Mouse (Mus musculus) embryonic facial prominence, embryonic 15.5 days (tissue): ENCODE data around the gene Nid2. TPM values are rescaled to one million over a fixed set of nuclear protein-coding genes. Genes with fewer than 3 reads are reported as not detected.

Experiments
- ATAC-seq: fragments of 200-750 bp; cut with Nextera tagmentation; 2 replicates; pipeline ENCODE4 v1.8.0; 2017; ENCODE audit warnings: low read depth, moderate TSS enrichment; ENCODE audit not compliant: insufficient number of reproducible peaks, low FRiP score, low TSS enrichment
- H3K27ac ChIP-seq: fragments of 300-500 bp; sonication (generic); replicated peaks from 2 replicates; pipeline ENCODE4 v1.5.1; 2015; ENCODE audit warnings: mild to moderate bottlenecking, inconsistent platforms
- H3K27me3 ChIP-seq: fragments of 300-500 bp; sonication (generic); 2 replicates; pipeline ENCODE4 v1.6.1; 2015; ENCODE audit warnings: inconsistent platforms
- H3K36me3 ChIP-seq: fragments of 300-500 bp; sonication (generic); 2 replicates; pipeline ENCODE4 v1.6.1; 2015; ENCODE audit warnings: mild to moderate bottlenecking, inconsistent platforms
- H3K4me1 ChIP-seq: fragments of 300-500 bp; sonication (generic); 2 replicates; pipeline ENCODE4 v1.6.1; 2015; ENCODE audit warnings: inconsistent platforms
- H3K4me2 ChIP-seq: fragments of 300-500 bp; sonication (generic); replicated peaks from 2 replicates; pipeline ENCODE4 v1.6.1; 2015; ENCODE audit warnings: mild to moderate bottlenecking, inconsistent platforms
- H3K4me3 ChIP-seq: fragments of 300-500 bp; sonication (generic); replicated peaks from 2 replicates; pipeline ENCODE4 v1.5.1; 2015; ENCODE audit warnings: mild to moderate bottlenecking, inconsistent platforms
- H3K9ac ChIP-seq: fragments of 300-500 bp; sonication (generic); 2 replicates; pipeline ENCODE4 v1.6.1; 2015; ENCODE audit warnings: inconsistent platforms
- H3K9me3 ChIP-seq: fragments of 300-500 bp; sonication (generic); replicated peaks from 2 replicates; pipeline ENCODE4 v1.6.1; 2016; ENCODE audit warnings: inconsistent platforms
- WGBS: fragments of 180-500 bp; shearing (Covaris S2); methylation state at CpG from one replicate; pipeline ENCODE4 v1.1.7; 2015; 5-methylcytosine and 5-hydroxymethylcytosine counted together
- polyA plus RNA-seq: library from polyadenylated mRNA; unstranded; fragments of >200 nt; fragmentation: Nextera tagmentation; extraction: Ambion mirVana; gene quantifications from 2 replicates; pipeline ENCODE4 v1.2.1, GENCODE M21; 2015

The Nid2 gene
- polyA plus RNA-seq, 1 experiment from 2014 or later = 91.3 TPM

GRCm38 (mm10) chr14:19746731-19747130, 4.3 kb upstream of the Nid2 start:
- Histone ChIP-seq H3K4me2 (no peak overlapping the region), H3K27ac (no peak overlapping the region), H3K4me3 (no peak overlapping the region), H3K36me3 (no peaks in the 10 kb centered on the region), H3K9ac (no peak overlapping the region), H3K4me1 (peaks cover 10% of the 10 kb centered on the region), H3K9me3 (no peaks in the 10 kb centered on the region), H3K27me3 (no peaks in the 10 kb centered on the region)
- ATAC-seq = no peak
- 81% methylated on average over 2 of the region's 2 CpGs for WGBS

- H3K9ac ChIP-seq = no peak overlapping the region
- H3K4me1 ChIP-seq = peaks cover 16% of the 10 kb centered on the region
- no peaks in the 10 kb centered on the region for H3K9me3 ChIP-seq
- no peak overlapping the region; the same call in 1 of the 2 replicates for H3K4me2 ChIP-seq
- peak overlapping the region; percentile 82 for H3K27ac ChIP-seq
- WGBS = 61% methylated on average over 2 of the region's 2 CpGs
- H3K4me3 ChIP-seq = no peak overlapping the region
- peaks cover 3% of the 10 kb centered on the region; the same call in 1 of the 2 replicates for H3K27me3 ChIP-seq
- ATAC-seq = no peak
- no peaks in the 10 kb centered on the region for H3K36me3 ChIP-seq
These were observed 1.3 kb upstream of the Nid2 start for GRCm38 (mm10) chr14:19749743-19750142.

- Histone ChIP-seq H3K4me1 (peaks cover 19% of the 10 kb centered on the region), H3K27ac (peak overlapping the region; percentile 82), H3K27me3 (peaks cover 3% of the 10 kb centered on the region; the same call in 1 of the 2 replicates), H3K4me3 (peak overlapping the region; percentile 67), H3K9me3 (no peaks in the 10 kb centered on the region), H3K4me2 (peak overlapping the region; percentile 71), H3K36me3 (no peaks in the 10 kb centered on the region), H3K9ac (peak overlapping the region; percentile 42; the same call in 1 of the 2 replicates)
- WGBS = 1% methylated on average over 26 of the region's 26 CpGs
- no peak for ATAC-seq
These were observed 547 bp upstream of the Nid2 start for GRCm38 (mm10) chr14:19750411-19751024.

GRCm38 (mm10) chr14:19752276-19752675, 1.2 kb downstream of the Nid2 start:
- ATAC-seq = no peak
- peaks cover 19% of the 10 kb centered on the region for H3K4me1 ChIP-seq

GRCm38 (mm10) chr14:19759277-19760193, 8.5 kb downstream of the Nid2 start:
- H3K4me3 ChIP-seq = no peak overlapping the region
- H3K4me1 ChIP-seq = 0 out of 2 replicates have a peak, but pooled peaks cover 3% of the 10 kb centered on the region
- no peak overlapping the region for H3K9ac ChIP-seq
- no peaks in the 10 kb centered on the region for H3K9me3 ChIP-seq
- no peak overlapping the region for H3K4me2 ChIP-seq
- H3K27ac ChIP-seq = no peak overlapping the region
- WGBS = 82% methylated on average over 10 of the region's 10 CpGs
- no peaks in the 10 kb centered on the region for H3K36me3 ChIP-seq
- H3K27me3 ChIP-seq = no peaks in the 10 kb centered on the region
- ATAC-seq = no peak

More at GRCm38 (mm10) chr14:19752276-19752675, 1.2 kb downstream of the Nid2 start:
- 3% methylated on average over 21 of the region's 21 CpGs for WGBS
- Histone ChIP-seq H3K27me3 (peaks cover 3% of the 10 kb centered on the region; the same call in 1 of the 2 replicates), H3K27ac (no peak overlapping the region), H3K36me3 (no peaks in the 10 kb centered on the region), H3K9me3 (no peaks in the 10 kb centered on the region), H3K4me3 (peak overlapping the region; percentile 67), H3K4me2 (peak overlapping the region; percentile 71), H3K9ac (peak overlapping the region; percentile 10; the same call in 1 of the 2 replicates)

GRCm38 (mm10) chr14:19760721-19761120, 9.7 kb downstream of the Nid2 start:
- no peak for ATAC-seq
- no peaks in the 10 kb centered on the region for H3K27me3 ChIP-seq
- H3K4me3 ChIP-seq = no peak overlapping the region
- no peak overlapping the region for H3K9ac ChIP-seq
- H3K4me2 ChIP-seq = no peak overlapping the region
- H3K27ac ChIP-seq = no peak overlapping the region
- 0 out of 2 replicates have a peak, but pooled peaks cover 6% of the 10 kb centered on the region for H3K36me3 ChIP-seq
- no peaks in the 10 kb centered on the region for H3K4me1 ChIP-seq
- no peaks in the 10 kb centered on the region for H3K9me3 ChIP-seq
- WGBS = 38% methylated on average over 7 of the region's 7 CpGs

- H3K9me3 ChIP-seq = no peaks in the 10 kb centered on the region
- H3K4me3 ChIP-seq = no peak overlapping the region
- no peak overlapping the region for H3K4me2 ChIP-seq
- H3K27me3 ChIP-seq = no peaks in the 10 kb centered on the region
- no peak for ATAC-seq
- WGBS = 52% methylated on average over 4 of the region's 4 CpGs
- no peak overlapping the region for H3K27ac ChIP-seq
- 0 out of 2 replicates have a peak, but pooled peaks cover 6% of the 10 kb centered on the region for H3K36me3 ChIP-seq
- H3K4me1 ChIP-seq = no peaks in the 10 kb centered on the region
- no peak overlapping the region for H3K9ac ChIP-seq
These were observed 10.9 kb downstream of the Nid2 start for GRCm38 (mm10) chr14:19762014-19762413.

- WGBS = 38% methylated on average over 8 of the region's 8 CpGs
These were observed 12.5 kb downstream of the Nid2 start for GRCm38 (mm10) chr14:19763527-19763926.

GRCm38 (mm10) chr14:19764331-19764730, 13.3 kb downstream of the Nid2 start:
- Histone ChIP-seq H3K4me3 (no peak overlapping the region), H3K9ac (no peak overlapping the region), H3K9me3 (no peaks in the 10 kb centered on the region), H3K4me2 (no peak overlapping the region), H3K27me3 (no peaks in the 10 kb centered on the region), H3K4me1 (0 out of 2 replicates have a peak, but pooled peaks cover 2% of the 10 kb centered on the region), H3K27ac (no peak overlapping the region), H3K36me3 (0 out of 2 replicates have a peak, but pooled peaks cover 12% of the 10 kb centered on the region)
- ATAC-seq = no peak
- 75% methylated on average over 8 of the region's 8 CpGs for whole genome bisulfite sequencing

More at GRCm38 (mm10) chr14:19763527-19763926, 12.5 kb downstream of the Nid2 start:
- ATAC-seq = no peak
- Histone ChIP-seq H3K27me3 (no peaks in the 10 kb centered on the region), H3K27ac (no peak overlapping the region), H3K4me1 (0 out of 2 replicates have a peak, but pooled peaks cover 2% of the 10 kb centered on the region), H3K4me2 (no peak overlapping the region), H3K36me3 (0 out of 2 replicates have a peak, but pooled peaks cover 10% of the 10 kb centered on the region), H3K4me3 (no peak overlapping the region), H3K9me3 (no peaks in the 10 kb centered on the region), H3K9ac (no peak overlapping the region)

GRCm38 (mm10) chr14:19765539-19766379, 14.7 kb downstream of the Nid2 start:
- no peak for ATAC-seq
- 75% methylated on average over 9 of the region's 9 CpGs for WGBS
- no peaks in the 10 kb centered on the region for H3K9me3 ChIP-seq
- H3K4me2 ChIP-seq = no peak overlapping the region
- H3K4me3 ChIP-seq = no peak overlapping the region
- H3K27ac ChIP-seq = no peak overlapping the region
- no peaks in the 10 kb centered on the region for H3K27me3 ChIP-seq
- peaks cover 2% of the 10 kb centered on the region; the same call in 1 of the 2 replicates for H3K4me1 ChIP-seq
- H3K9ac ChIP-seq = no peak overlapping the region
- 0 out of 2 replicates have a peak, but pooled peaks cover 12% of the 10 kb centered on the region for H3K36me3 ChIP-seq
